Mouse (Mus musculus) ES-E14 (cell line): ENCODE results near the gene Arhgap32.
A peak's percentile ranks its signal among the peaks of the same experiment; 100 is the strongest.

Source experiments
- CHD2 ChIP-seq: IDR thresholded peaks from 2 replicates; pipeline ENCODE4 v1.6.1; 2014; ENCODE audit warnings: mild to moderate bottlenecking, low read depth, low read length, inconsistent platforms
- HCFC1 ChIP-seq: IDR thresholded peaks from 2 replicates; pipeline ENCODE4 v1.6.1; 2012; ENCODE audit warnings: low read length, inconsistent platforms, borderline replicate concordance; ENCODE audit not compliant: insufficient read depth
- MAFK ChIP-seq: IDR thresholded peaks from 2 replicates; pipeline ENCODE4 v1.6.1; 2014; ENCODE audit warnings: mild to moderate bottlenecking, low read depth, low read length, inconsistent platforms; ENCODE audit not compliant: insufficient read depth
- ZNF384 ChIP-seq: IDR thresholded peaks from 2 replicates; pipeline ENCODE4 v1.6.1; 2012; ENCODE audit warnings: low read depth, low read length, inconsistent platforms

DNA sequence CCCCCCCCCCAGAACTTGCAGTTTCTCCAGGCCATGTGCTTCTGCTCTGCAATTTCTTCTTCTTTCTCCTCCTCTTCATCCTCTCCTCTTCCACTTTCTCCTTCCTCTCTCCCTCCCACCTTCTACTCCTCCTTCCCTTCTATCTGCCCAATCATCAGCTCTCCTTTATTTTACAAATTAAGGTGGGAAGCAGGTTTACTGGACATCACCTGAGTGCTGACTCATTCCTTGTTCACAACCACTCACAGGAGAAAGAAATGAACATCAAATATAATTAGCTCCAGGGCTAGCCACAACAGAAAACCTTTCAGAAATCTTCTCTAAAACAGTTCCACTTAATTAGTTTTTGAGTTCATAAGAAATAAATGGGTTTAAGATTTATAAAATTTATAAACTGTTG is 20.3 kb downstream of the Arhgap32 start:
- TF ChIP-seq HCFC1 = no peak
- no peak for TF ChIP-seq ZNF384
- TF ChIP-seq MAFK = peak; percentile 81
- no peak for TF ChIP-seq CHD2
